Mouse (Mus musculus) heart, embryonic 12.5 days (tissue): ENCODE data around the gene Gm597. TPM values are rescaled to one million over a fixed set of nuclear protein-coding genes. Genes with fewer than 3 reads are reported as not detected.

Experiments
- ATAC-seq: fragments of 200-750 bp; cut with Nextera tagmentation; 2 replicates; pipeline ENCODE4 v1.8.0; 2017; ENCODE audit warnings: moderate TSS enrichment, moderate library complexity; ENCODE audit not compliant: insufficient number of reproducible peaks, low FRiP score
- H3K27ac ChIP-seq: fragments of 300-500 bp; sonication (generic); 2 replicates; pipeline ENCODE4 v1.5.1; 2016; ENCODE audit warnings: mild to moderate bottlenecking, moderate library complexity; ENCODE audit not compliant: poor library complexity, severe bottlenecking
- H3K27me3 ChIP-seq: fragments of 300-500 bp; sonication (generic); replicated peaks from 2 replicates; pipeline ENCODE4 v1.6.1; 2016; ENCODE audit warnings: mild to moderate bottlenecking, moderate library complexity
- H3K36me3 ChIP-seq: fragments of 300-500 bp; sonication (generic); 2 replicates; pipeline ENCODE4 v1.6.1; 2016; ENCODE audit warnings: mild to moderate bottlenecking, moderate library complexity
- H3K4me1 ChIP-seq: fragments of 300-500 bp; sonication (generic); replicated peaks from 2 replicates; pipeline ENCODE4 v1.6.1; 2016; ENCODE audit warnings: mild to moderate bottlenecking
- H3K4me2 ChIP-seq: fragments of 300-500 bp; sonication (generic); 2 replicates; pipeline ENCODE4 v1.6.1; 2016; ENCODE audit warnings: mild to moderate bottlenecking, moderate library complexity
- H3K4me3 ChIP-seq: fragments of 300-500 bp; sonication (generic); 2 replicates; pipeline ENCODE4 v1.5.1; 2016; ENCODE audit warnings: mild to moderate bottlenecking
- H3K9ac ChIP-seq: fragments of 300-500 bp; sonication (generic); 2 replicates; pipeline ENCODE4 v1.6.1; 2016; ENCODE audit warnings: mild to moderate bottlenecking, moderate library complexity
- H3K9me3 ChIP-seq: fragments of 300-500 bp; sonication (generic); replicated peaks from 2 replicates; pipeline ENCODE4 v1.6.1; 2016; ENCODE audit warnings: mild to moderate bottlenecking, moderate library complexity
- WGBS: fragments of 180-500 bp; shearing (Covaris S2); methylation state at CpG from one replicate; pipeline ENCODE4 v1.1.7; 2016; 5-methylcytosine and 5-hydroxymethylcytosine counted together
- polyA plus RNA-seq: library from polyadenylated mRNA; unstranded; fragments of >200 nt; fragmentation: Nextera tagmentation; extraction: Ambion mirVana; gene quantifications from 2 replicates; pipeline ENCODE4 v1.2.1, GENCODE M21; 2016

Gm597 gene
- not detected in 2 replicates for polyA plus RNA-seq

- Histone ChIP-seq H3K4me3 (no peak within 1 kb of the TSS), H3K9me3 (no peaks in the 10 kb centered on the region), H3K36me3 (no peaks in the 10 kb centered on the region), H3K4me2 (no peak within 1 kb of the TSS), H3K27me3 (no peaks in the 10 kb centered on the region), H3K9ac (no peak within 1 kb of the TSS), H3K27ac (no peak within 1 kb of the TSS), H3K4me1 (no peaks in the 10 kb centered on the region)
- ATAC-seq: no peak
These were observed at the start of gene Gm597 for GRCm38 (mm10) chr1:28780152-28780551. TSS of gene Gm597 (minus strand) at chr1:28780252.

DNA sequence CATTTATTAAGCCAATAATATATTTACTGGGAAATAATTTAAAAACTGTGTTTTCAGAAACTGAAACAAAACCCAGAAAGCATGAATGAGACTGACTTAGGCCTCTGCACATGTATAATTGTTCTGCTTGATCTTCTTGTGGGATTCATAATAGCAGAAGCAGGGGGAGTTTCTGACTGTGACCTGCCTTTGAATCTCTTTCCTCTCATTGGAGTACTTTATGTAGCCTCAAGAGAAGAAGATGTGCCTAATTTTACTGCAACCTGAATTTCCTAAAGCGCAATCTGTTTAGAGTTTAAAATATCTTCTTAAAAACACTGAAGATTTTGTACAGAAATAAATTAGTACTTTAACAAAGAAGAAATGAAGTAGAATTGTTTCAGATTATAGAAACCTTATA, 27.6 kb upstream of the Gm597 start:
- Histone ChIP-seq H3K36me3 (no peaks in the 10 kb centered on the region), H3K9me3 (no peaks in the 10 kb centered on the region), H3K4me2 (no peak overlapping the region), H3K9ac (no peak overlapping the region), H3K27ac (no peak overlapping the region), H3K4me1 (no peaks in the 10 kb centered on the region), H3K4me3 (no peak overlapping the region), H3K27me3 (no peaks in the 10 kb centered on the region)
- 87% methylated on average over 1 of the region's 1 CpGs for WGBS
- no peak for ATAC-seq

DNA sequence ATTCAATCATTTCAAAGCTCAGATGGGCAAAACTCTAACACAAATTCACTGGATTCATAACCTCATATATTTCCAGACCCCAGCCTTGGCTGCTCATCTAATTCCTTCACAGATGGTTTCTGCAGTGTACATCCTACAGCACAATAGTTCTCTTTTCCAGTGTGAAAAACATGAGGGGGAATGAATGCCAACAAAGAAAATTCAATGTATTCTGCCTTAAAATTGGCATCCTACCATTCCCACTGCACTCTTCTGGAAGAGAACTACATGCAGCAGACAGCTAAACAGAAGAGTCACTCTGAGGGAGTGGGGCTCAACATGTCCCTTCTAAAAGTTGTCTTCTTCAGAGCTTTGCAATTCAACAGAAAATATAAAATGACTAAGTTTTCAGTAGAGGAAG, 26.6 kb upstream of the Gm597 start:
- Histone ChIP-seq H3K36me3 (no peaks in the 10 kb centered on the region), H3K27me3 (no peaks in the 10 kb centered on the region), H3K9ac (no peak overlapping the region), H3K4me3 (no peak overlapping the region), H3K4me2 (no peak overlapping the region), H3K4me1 (no peaks in the 10 kb centered on the region), H3K9me3 (no peaks in the 10 kb centered on the region), H3K27ac (no peak overlapping the region)
- ATAC-seq: no peak

GRCm38 (mm10) chr1:28800881-28801280, 20.8 kb upstream of the Gm597 start:
- Histone ChIP-seq H3K9me3 (no peaks in the 10 kb centered on the region), H3K27ac (no peak overlapping the region), H3K36me3 (no peaks in the 10 kb centered on the region), H3K9ac (no peak overlapping the region), H3K4me1 (no peaks in the 10 kb centered on the region), H3K27me3 (no peaks in the 10 kb centered on the region), H3K4me2 (no peak overlapping the region), H3K4me3 (no peak overlapping the region)
- 85% methylated on average over 14 of the region's 14 CpGs for WGBS
- ATAC-seq: no peak
